Mouse (Mus musculus): ENCODE results near the gene Raet1e.
"Not testable (repeated sequence)": the region's sequence is repeated elsewhere in the genome, so short reads cannot be mapped to it uniquely, and the experiment has no call there.

DNA sequence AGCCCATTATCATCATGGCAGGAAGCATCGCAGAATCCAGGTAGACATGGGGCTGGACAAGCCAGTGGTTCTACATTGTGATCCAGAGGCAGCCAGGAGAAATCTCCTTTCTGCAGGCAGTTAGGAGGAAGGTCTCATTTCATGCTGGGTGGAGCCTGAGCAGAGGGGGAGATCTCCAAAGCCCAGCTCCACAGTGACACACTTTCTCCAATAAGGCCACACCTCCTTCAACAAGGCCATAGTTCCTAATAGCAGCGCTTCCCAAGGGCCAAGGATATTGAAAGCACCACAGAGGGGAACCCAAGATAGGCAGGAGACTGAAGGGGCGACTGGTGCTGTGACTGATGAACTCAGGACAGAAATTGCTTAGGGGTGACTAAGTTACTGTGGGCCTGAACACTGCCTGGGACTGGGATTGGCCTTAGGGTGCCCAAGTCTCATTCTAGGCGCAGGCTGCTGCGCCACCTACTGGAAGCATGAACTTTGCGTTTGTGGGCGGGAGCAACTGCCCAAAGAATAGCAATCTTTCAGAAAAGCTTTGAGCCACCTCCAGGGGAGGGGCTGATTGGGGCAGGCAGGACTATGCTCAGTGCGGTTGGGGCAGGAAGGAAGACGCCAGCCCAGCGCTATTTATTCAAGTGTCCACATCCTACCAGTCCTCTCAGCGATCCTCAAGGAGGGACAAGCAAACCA is 244.0 kb downstream of the Raet1e start:
- peak; percentile 48 for TF ChIP-seq CTCF (IDR thresholded peaks at IDR 0.05; ENCODE audit: extremely low read depth, insufficient read depth, low read length)
- not testable (repeated sequence) for TF ChIP-seq POLR2A (IDR thresholded peaks at IDR 0.05; ENCODE audit: extremely low read depth, insufficient read depth, low read length)

Data from cortical plate, adult 2 months (tissue).